Mouse (Mus musculus): ENCODE measurements around the gene Cxcr6.

DNA sequence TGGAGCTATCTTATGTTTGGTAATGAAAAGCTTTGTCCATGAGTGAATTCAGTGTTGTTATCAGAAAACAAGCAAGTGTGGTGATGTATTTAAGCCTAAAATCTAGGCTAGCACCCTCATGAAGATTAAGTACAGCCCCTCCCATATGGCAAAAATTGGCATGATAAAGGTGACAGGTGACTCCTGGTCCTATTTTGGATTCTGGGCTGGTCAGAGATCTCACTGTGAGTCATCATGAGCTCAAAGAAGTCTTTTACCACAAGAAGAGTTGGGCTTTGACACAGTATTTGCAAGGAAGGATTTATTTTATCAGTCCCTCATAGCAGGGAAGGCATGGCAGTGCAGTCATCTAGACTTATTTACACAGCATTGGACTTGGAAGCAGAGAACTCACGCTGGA lies 9.7 kb downstream of the Cxcr6 start:
- TF ChIP-seq CTCF (IDR thresholded peaks at IDR 0.05; ENCODE audit: low read depth) (no peak), EP300 (IDR thresholded peaks at IDR 0.05; ENCODE audit: low read depth) (no peak)
